Mouse (Mus musculus) hindbrain, embryonic 10.5 days (tissue): ENCODE measurements around the gene Wdr89. TPM values are rescaled to one million over a fixed set of nuclear protein-coding genes. Genes with fewer than 3 reads are reported as not detected.

Experiments used
- DNase-seq: peaks from one replicate; pipeline ENCODE4 v3.0.0-alpha.2; 2017; ENCODE audit warnings: low spot score
- H3K27ac ChIP-seq: fragments of 300-500 bp; sonication (generic); 2 replicates; pipeline ENCODE4 v1.5.1; 2016; ENCODE audit warnings: mild to moderate bottlenecking, moderate library complexity
- H3K27me3 ChIP-seq: fragments of 300-500 bp; sonication (generic); 2 replicates; pipeline ENCODE4 v1.6.1; 2016; ENCODE audit warnings: mild to moderate bottlenecking; ENCODE audit not compliant: poor library complexity, insufficient read depth, severe bottlenecking
- H3K36me3 ChIP-seq: fragments of 300-500 bp; sonication (generic); 2 replicates; pipeline ENCODE4 v1.6.1; 2016; ENCODE audit warnings: mild to moderate bottlenecking, moderate library complexity
- H3K4me1 ChIP-seq: fragments of 300-500 bp; sonication (generic); replicated peaks from 2 replicates; pipeline ENCODE4 v1.6.1; 2016; ENCODE audit warnings: mild to moderate bottlenecking
- H3K4me3 ChIP-seq: fragments of 300-500 bp; sonication (generic); 2 replicates; pipeline ENCODE4 v1.5.1; 2016; ENCODE audit warnings: mild to moderate bottlenecking, moderate library complexity
- H3K9me3 ChIP-seq: fragments of 300-500 bp; sonication (generic); 2 replicates; pipeline ENCODE4 v1.6.1; 2016; ENCODE audit warnings: mild to moderate bottlenecking, moderate library complexity
- WGBS: fragments of 180-500 bp; shearing (Covaris S2); methylation state at CpG from one replicate; pipeline ENCODE4 v1.1.7; 2016; 5-methylcytosine and 5-hydroxymethylcytosine counted together
- polyA plus RNA-seq: library from polyadenylated mRNA; unstranded; fragments of >200 nt; fragmentation: Nextera tagmentation; extraction: Ambion mirVana; gene quantifications from 2 replicates; pipeline ENCODE4 v1.2.1, GENCODE M21; 2016

Gene Wdr89
- polyA plus RNA-seq, 1 experiment from 2014 or later = 9.8 TPM

- WGBS = under 1% methylated on average over 95 of the region's 97 CpGs
- peak; percentile 44 for DNase-seq
- no peaks in the 10 kb centered on the region for H3K27me3 ChIP-seq
- H3K36me3 ChIP-seq = peaks cover 29% of the 10 kb centered on the region
- peak overlapping the region; percentile 97 for H3K27ac ChIP-seq
- H3K4me3 ChIP-seq = peak overlapping the region; percentile 94
- no peaks in the 10 kb centered on the region for H3K9me3 ChIP-seq
- peaks cover 25% of the 10 kb centered on the region for H3K4me1 ChIP-seq
Measured at GRCm38 (mm10) chr12:75595291-75596153, 73.8 kb downstream of the Wdr89 start.

DNA sequence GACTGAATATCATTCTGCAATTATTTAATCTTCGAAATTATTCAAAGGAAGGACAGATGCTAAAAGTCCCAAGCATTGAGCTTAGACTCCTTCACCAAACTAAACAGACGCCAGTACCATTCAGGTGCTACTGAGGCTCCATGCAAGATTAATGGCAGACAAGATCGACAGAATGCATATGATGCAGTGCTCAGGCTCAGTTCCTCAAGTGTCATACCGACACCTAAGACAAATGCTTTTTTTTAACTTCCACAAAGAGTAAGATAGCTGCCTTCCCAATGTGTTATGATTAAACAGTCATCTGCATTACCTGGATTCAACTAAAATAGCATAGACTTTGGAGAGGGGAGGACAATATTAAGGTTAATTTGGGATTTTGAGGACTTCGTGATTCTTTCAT, 74.9 kb downstream of the Wdr89 start:
- Histone ChIP-seq H3K9me3 (no peaks in the 10 kb centered on the region), H3K27ac (no peak overlapping the region), H3K36me3 (peaks cover 40% of the 10 kb centered on the region), H3K4me1 (peaks cover 19% of the 10 kb centered on the region), H3K4me3 (peak overlapping the region; percentile 94), H3K27me3 (no peaks in the 10 kb centered on the region)
- no peak for DNase-seq
- 60% methylated on average over 5 of the region's 5 CpGs for WGBS

DNA sequence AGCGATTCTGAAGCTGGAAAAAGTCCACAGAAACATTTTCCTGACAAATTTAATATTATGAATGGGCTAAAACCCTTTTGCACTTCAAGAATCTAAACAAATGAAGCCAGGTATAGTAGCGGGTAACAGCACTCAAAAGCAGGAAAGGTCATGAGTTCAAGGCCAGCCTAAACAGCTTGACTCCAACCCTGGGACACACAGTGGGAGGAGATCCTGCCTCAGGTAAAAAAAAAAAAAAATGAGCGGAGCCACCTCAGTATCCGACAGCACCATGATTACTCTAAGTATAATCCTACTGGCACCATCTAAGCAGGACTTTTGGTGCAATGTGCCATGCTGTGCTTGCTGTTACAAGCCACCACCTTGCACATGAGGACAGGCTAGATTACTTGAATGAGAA, 75.5 kb downstream of the Wdr89 start:
- WGBS = 80% methylated on average over 4 of the region's 4 CpGs
- H3K27me3 ChIP-seq = no peaks in the 10 kb centered on the region
- peak overlapping the region; percentile 94; the same call in 1 of the 2 replicates for H3K4me3 ChIP-seq
- no peaks in the 10 kb centered on the region for H3K9me3 ChIP-seq
- peaks cover 46% of the 10 kb centered on the region for H3K36me3 ChIP-seq
- DNase-seq = no peak
- H3K27ac ChIP-seq = no peak overlapping the region
- peaks cover 19% of the 10 kb centered on the region for H3K4me1 ChIP-seq

DNA sequence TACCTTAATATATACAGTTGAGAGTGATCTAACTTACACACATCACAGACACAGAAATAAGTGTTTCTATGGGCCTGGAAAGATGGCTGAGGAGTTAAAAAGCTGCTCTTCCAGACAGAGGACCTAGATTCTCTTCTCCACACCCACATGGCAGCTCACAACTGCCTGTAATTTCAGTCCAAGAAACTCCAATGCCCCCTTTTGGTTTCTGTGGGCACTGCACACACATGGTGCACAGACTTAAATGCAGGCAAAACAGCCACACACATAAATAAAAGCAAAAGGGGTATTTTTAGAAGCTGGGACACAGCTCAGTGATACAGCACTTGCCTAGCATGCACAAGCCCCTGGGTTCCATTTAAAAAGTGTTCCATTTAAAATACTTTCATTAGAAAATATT, 81.8 kb downstream of the Wdr89 start:
- H3K9me3 ChIP-seq = no peaks in the 10 kb centered on the region
- H3K27me3 ChIP-seq = no peaks in the 10 kb centered on the region
- peaks cover 97% of the 10 kb centered on the region for H3K36me3 ChIP-seq
- no peak for DNase-seq
- no peak overlapping the region for H3K4me3 ChIP-seq
- no peak overlapping the region for H3K27ac ChIP-seq
- no peaks in the 10 kb centered on the region for H3K4me1 ChIP-seq

DNA sequence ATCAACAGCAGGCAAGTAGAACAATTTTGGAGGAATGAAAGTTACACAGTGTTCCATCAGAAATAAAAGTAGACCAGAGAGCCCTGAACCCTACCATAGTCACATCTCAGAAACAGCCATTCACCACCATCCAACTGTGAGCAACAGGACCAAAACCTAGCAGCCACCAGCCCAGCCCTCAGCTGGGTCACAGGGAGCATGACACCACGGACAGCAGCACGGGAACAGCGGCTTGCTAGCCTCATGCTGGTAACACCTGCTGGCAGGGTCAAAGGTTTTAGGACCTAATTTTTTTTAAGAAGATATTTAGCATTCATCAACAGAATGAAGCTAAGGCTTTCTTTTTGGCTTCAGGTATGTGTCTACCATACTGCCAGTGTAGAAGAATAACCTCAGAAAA, 85.6 kb downstream of the Wdr89 start:
- H3K4me3 ChIP-seq = no peak overlapping the region
- peaks cover 3% of the 10 kb centered on the region; the same call in 1 of the 2 replicates for H3K9me3 ChIP-seq
- H3K27ac ChIP-seq = no peak overlapping the region
- H3K4me1 ChIP-seq = no peaks in the 10 kb centered on the region
- peaks cover 80% of the 10 kb centered on the region for H3K36me3 ChIP-seq
- DNase-seq = no peak
- no peaks in the 10 kb centered on the region for H3K27me3 ChIP-seq
- 62% methylated on average over 3 of the region's 3 CpGs for WGBS

Other genes with a start within 250 kb of the Wdr89 start
- 14.2 and 14.3 TPM in 2 replicates for gene Ppp2r5e, start 73.3 kb downstream of the Wdr89 start, polyA plus RNA-seq
- gene Sgpp1, start 66.2 kb upstream of the Wdr89 start, polyA plus RNA-seq = 5.5 and 5.8 TPM in 2 replicates
- gene Syne2, start 148.6 kb upstream of the Wdr89 start, polyA plus RNA-seq = 84.3 and 91.3 TPM in 2 replicates